Mouse (Mus musculus) kidney, embryonic 14.5 days (tissue): ENCODE results near the gene Naa80. TPM values are rescaled to one million over a fixed set of nuclear protein-coding genes. Genes with fewer than 3 reads are reported as not detected.
A peak's percentile ranks its signal among the peaks of the same experiment; 100 is the strongest.

ENCODE experiments used
- ATAC-seq: fragments of 200-750 bp; cut with Nextera tagmentation; 2 replicates; pipeline ENCODE4 v1.8.0; 2017; ENCODE audit warnings: moderate number of reproducible peaks, mild to moderate bottlenecking, moderate TSS enrichment, moderate library complexity; ENCODE audit not compliant: low FRiP score, low TSS enrichment
- H3K27ac ChIP-seq: fragments of 300-500 bp; sonication (generic); 2 replicates; pipeline ENCODE4 v1.5.1; 2014; ENCODE audit warnings: low read depth, mild to moderate bottlenecking, low read length, moderate library complexity, mixed read lengths
- H3K27me3 ChIP-seq: fragments of 300-500 bp; sonication (generic); 2 replicates; pipeline ENCODE4 v1.6.1; 2014; ENCODE audit warnings: mild to moderate bottlenecking, low read length; ENCODE audit not compliant: control insufficient read depth, insufficient read depth
- H3K36me3 ChIP-seq: fragments of 300-500 bp; sonication (generic); 2 replicates; pipeline ENCODE4 v1.6.1; 2014; ENCODE audit warnings: low read length, mixed read lengths; ENCODE audit not compliant: control insufficient read depth, insufficient read depth
- H3K4me1 ChIP-seq: fragments of 300-500 bp; sonication (generic); 2 replicates; pipeline ENCODE4 v1.6.1; 2014; ENCODE audit warnings: low read length, mixed read lengths; ENCODE audit not compliant: control insufficient read depth, insufficient read depth
- H3K4me2 ChIP-seq: fragments of 300-500 bp; sonication (generic); replicated peaks from 2 replicates; pipeline ENCODE4 v1.6.1; 2014; ENCODE audit warnings: low read depth, mild to moderate bottlenecking, low read length
- H3K4me3 ChIP-seq: fragments of 300-500 bp; sonication (generic); 2 replicates; pipeline ENCODE4 v1.5.1; 2014; ENCODE audit warnings: mild to moderate bottlenecking, low read length
- H3K9ac ChIP-seq: fragments of 300-500 bp; sonication (generic); 2 replicates; pipeline ENCODE4 v1.6.1; 2014; ENCODE audit warnings: low read depth, mild to moderate bottlenecking, low read length, moderate library complexity
- H3K9me3 ChIP-seq: fragments of 300-500 bp; sonication (generic); 2 replicates; pipeline ENCODE4 v1.6.1; 2016; ENCODE audit warnings: low read length; ENCODE audit not compliant: control insufficient read depth
- WGBS: fragments of 180-500 bp; shearing (Covaris S2); extraction: QIAGEN DNeasy Blood & Tissue Kit; methylation state at CpG from one replicate; pipeline ENCODE4 v1.1.7; 2014; 5-methylcytosine and 5-hydroxymethylcytosine counted together
- polyA plus RNA-seq: library from polyadenylated mRNA; unstranded; fragments of >200 nt; fragmentation: Nextera tagmentation; extraction: Ambion mirVana; gene quantifications from 2 replicates; pipeline ENCODE4 v1.2.1, GENCODE M21; 2014

The Naa80 gene
- polyA plus RNA-seq, 1 experiment from 2014 or later: 18.4 TPM

GRCm38 (mm10) chr9:107566855-107567254 lies 11.8 kb upstream of the Naa80 start:
- Histone ChIP-seq H3K27me3 (no peaks in the 10 kb centered on the region), H3K9ac (0 out of 2 replicates have a peak overlapping the region, but pooled peaks have one; percentile 5), H3K4me1 (peaks cover 32% of the 10 kb centered on the region), H3K27ac (peak overlapping the region; percentile 77; the same call in 1 of the 2 replicates), H3K9me3 (no peaks in the 10 kb centered on the region), H3K36me3 (peaks cover 34% of the 10 kb centered on the region), H3K4me3 (no peak overlapping the region), H3K4me2 (peak overlapping the region; percentile 83; the same call in 1 of the 2 replicates)
- ATAC-seq: no peak
- WGBS: 68% methylated on average over 3 of the region's 3 CpGs

GRCm38 (mm10) chr9:107567702-107568319 lies 10.9 kb upstream of the Naa80 start, which contains the start of gene Hyal2:
Gene Hyal2, plus strand, starts transcription at chr9:107567945.
- Histone ChIP-seq H3K9me3 (no peaks in the 10 kb centered on the region), H3K36me3 (peaks cover 38% of the 10 kb centered on the region), H3K27me3 (no peaks in the 10 kb centered on the region), H3K4me1 (peaks cover 32% of the 10 kb centered on the region), H3K27ac (peak within 1 kb of the TSS; percentile 77), H3K9ac (peak within 1 kb of the TSS; percentile 78), H3K4me3 (peak within 1 kb of the TSS; percentile 67), H3K4me2 (peak within 1 kb of the TSS; percentile 83)
- ATAC-seq: no peak
- 4% methylated on average over 18 of the region's 18 CpGs for WGBS

GRCm38 (mm10) chr9:107568331-107569261 lies 10.1 kb upstream of the Naa80 start:
- ATAC-seq: peak; percentile 83
- H3K4me1 ChIP-seq: peaks cover 30% of the 10 kb centered on the region
- no peaks in the 10 kb centered on the region for H3K27me3 ChIP-seq
- peak overlapping the region; percentile 83 for H3K4me2 ChIP-seq
- H3K4me3 ChIP-seq: peak overlapping the region; percentile 67
- peaks cover 46% of the 10 kb centered on the region for H3K36me3 ChIP-seq
- under 1% methylated on average over 41 of the region's 41 CpGs for WGBS
- H3K27ac ChIP-seq: peak overlapping the region; percentile 77
- H3K9ac ChIP-seq: peak overlapping the region; percentile 78
- no peaks in the 10 kb centered on the region for H3K9me3 ChIP-seq

- peak overlapping the region; percentile 77 for H3K27ac ChIP-seq
- 0% methylated on average over 23 of the region's 23 CpGs for WGBS
- peak; percentile 28 for ATAC-seq
- H3K9ac ChIP-seq: peak overlapping the region; percentile 78
- peaks cover 24% of the 10 kb centered on the region for H3K4me1 ChIP-seq
- peaks cover 46% of the 10 kb centered on the region for H3K36me3 ChIP-seq
- peak overlapping the region; percentile 83 for H3K4me2 ChIP-seq
- peak overlapping the region; percentile 67 for H3K4me3 ChIP-seq
- no peaks in the 10 kb centered on the region for H3K27me3 ChIP-seq
- no peaks in the 10 kb centered on the region for H3K9me3 ChIP-seq
These were observed 9.4 kb upstream of the Naa80 start for GRCm38 (mm10) chr9:107569270-107569669.

GRCm38 (mm10) chr9:107570016-107570415 lies 8.7 kb upstream of the Naa80 start:
- H3K4me1 ChIP-seq: peaks cover 24% of the 10 kb centered on the region
- H3K4me3 ChIP-seq: peak overlapping the region; percentile 67
- 48% methylated on average over 13 of the region's 13 CpGs for WGBS
- H3K4me2 ChIP-seq: peak overlapping the region; percentile 83
- H3K36me3 ChIP-seq: peaks cover 43% of the 10 kb centered on the region
- no peak overlapping the region for H3K27ac ChIP-seq
- no peak for ATAC-seq
- no peaks in the 10 kb centered on the region for H3K9me3 ChIP-seq
- no peaks in the 10 kb centered on the region for H3K27me3 ChIP-seq
- peak overlapping the region; percentile 78 for H3K9ac ChIP-seq

GRCm38 (mm10) chr9:107570845-107571244 lies 7.8 kb upstream of the Naa80 start:
- peaks cover 24% of the 10 kb centered on the region for H3K4me1 ChIP-seq
- H3K27ac ChIP-seq: no peak overlapping the region
- no peaks in the 10 kb centered on the region for H3K9me3 ChIP-seq
- peak overlapping the region; percentile 78; the same call in 1 of the 2 replicates for H3K9ac ChIP-seq
- H3K4me2 ChIP-seq: peak overlapping the region; percentile 83
- H3K36me3 ChIP-seq: peaks cover 40% of the 10 kb centered on the region
- peak overlapping the region; percentile 67 for H3K4me3 ChIP-seq
- H3K27me3 ChIP-seq: no peaks in the 10 kb centered on the region
- no peak for ATAC-seq
- 91% methylated on average over 21 of the region's 21 CpGs for WGBS

GRCm38 (mm10) chr9:107571534-107572326 lies 7.0 kb upstream of the Naa80 start:
- ATAC-seq: no peak
- H3K36me3 ChIP-seq: peaks cover 37% of the 10 kb centered on the region
- H3K4me2 ChIP-seq: no peak overlapping the region; the same call in 1 of the 2 replicates
- peaks cover 32% of the 10 kb centered on the region for H3K4me1 ChIP-seq
- no peak overlapping the region for H3K4me3 ChIP-seq
- no peaks in the 10 kb centered on the region for H3K9me3 ChIP-seq
- 92% methylated on average over 22 of the region's 22 CpGs for WGBS
- no peak overlapping the region for H3K27ac ChIP-seq
- no peaks in the 10 kb centered on the region for H3K27me3 ChIP-seq
- H3K9ac ChIP-seq: no peak overlapping the region

GRCm38 (mm10) chr9:107572327-107572662 lies 6.4 kb upstream of the Naa80 start:
- H3K9me3 ChIP-seq: no peaks in the 10 kb centered on the region
- H3K27me3 ChIP-seq: no peaks in the 10 kb centered on the region
- no peak overlapping the region for H3K9ac ChIP-seq
- peaks cover 37% of the 10 kb centered on the region for H3K4me1 ChIP-seq
- no peak overlapping the region for H3K4me3 ChIP-seq
- H3K4me2 ChIP-seq: no peak overlapping the region
- no peak for ATAC-seq
- H3K27ac ChIP-seq: no peak overlapping the region
- WGBS: 98% methylated on average over 2 of the region's 2 CpGs
- peaks cover 37% of the 10 kb centered on the region for H3K36me3 ChIP-seq
